Mouse (Mus musculus): ENCODE measurements around the gene Cdh23. TPM values are rescaled to one million over a fixed set of nuclear protein-coding genes. Genes with fewer than 3 reads are reported as not detected.

Gene Cdh23
- total and polyA plus RNA-seq, 3 experiments: 4.7 to 7.7 (median 7.0) TPM

GRCm38 (mm10) chr10:60578738-60579538, 117.4 kb downstream of the Cdh23 start:
- intact Hi-C loops (cut with DNase I): loop anchor here (5.0 kb wide), 1 partner anchor 93 kb away; no protein-coding TSS in a partner anchor
- Histone ChIP-seq H3K79me2 (replicated peaks; ENCODE audit: control insufficient read depth, insufficient read depth, low read length) (no peaks in the 10 kb centered on the region), H3K4me1 (ENCODE audit: control insufficient read depth, insufficient read depth, low read length) (peaks cover 8% of the 10 kb centered on the region), H3K27ac (no peak overlapping the region), H3K27me3 (ENCODE audit: control insufficient read depth, insufficient read depth, low read length) (no peaks in the 10 kb centered on the region), H3K36me3 (ENCODE audit: control insufficient read depth, insufficient read depth, low read length) (no peaks in the 10 kb centered on the region), H3K9ac (ENCODE audit: low read depth, low read length) (no peak overlapping the region), H3K4me3 (no peak overlapping the region)
- TF ChIP-seq EP300 (IDR thresholded peaks at IDR 0.05; ENCODE audit: insufficient read depth, low read depth, low read length) (no peak), POLR2A (IDR thresholded peaks at IDR 0.05; ENCODE audit: insufficient read depth, low read depth, low read length) (no peak), CTCF (IDR thresholded peaks at IDR 0.05) (no peak)
- WGBS: 87% methylated on average over 12 of the region's 12 CpGs
- no peak for DNase-seq

- no peak for TF ChIP-seq POLR2A (IDR thresholded peaks at IDR 0.05; ENCODE audit: insufficient read depth, low read depth, low read length)
- no peak for TF ChIP-seq EP300 (IDR thresholded peaks at IDR 0.05; ENCODE audit: insufficient read depth, low read depth, low read length)
- TF ChIP-seq CTCF (IDR thresholded peaks at IDR 0.05): no peak
- H3K9ac ChIP-seq (ENCODE audit: low read depth, low read length): no peak overlapping the region
- WGBS: 70% methylated on average over 12 of the region's 12 CpGs
- H3K79me2 ChIP-seq (replicated peaks; ENCODE audit: control insufficient read depth, insufficient read depth, low read length): no peaks in the 10 kb centered on the region
- no peak for DNase-seq
- no peaks in the 10 kb centered on the region for H3K27me3 ChIP-seq (ENCODE audit: control insufficient read depth, insufficient read depth, low read length)
- H3K4me1 ChIP-seq (ENCODE audit: control insufficient read depth, insufficient read depth, low read length): peaks cover 8% of the 10 kb centered on the region
- no peaks in the 10 kb centered on the region for H3K36me3 ChIP-seq (ENCODE audit: control insufficient read depth, insufficient read depth, low read length)
- H3K4me3 ChIP-seq: no peak overlapping the region
- H3K27ac ChIP-seq: peak overlapping the region; percentile 56
- intact Hi-C loops (cut with DNase I): loop anchor here (5.0 kb wide), 1 partner anchor 94 kb away; no protein-coding TSS in a partner anchor
Observed at GRCm38 (mm10) chr10:60577920-60578737, 118.2 kb downstream of the Cdh23 start.

DNA sequence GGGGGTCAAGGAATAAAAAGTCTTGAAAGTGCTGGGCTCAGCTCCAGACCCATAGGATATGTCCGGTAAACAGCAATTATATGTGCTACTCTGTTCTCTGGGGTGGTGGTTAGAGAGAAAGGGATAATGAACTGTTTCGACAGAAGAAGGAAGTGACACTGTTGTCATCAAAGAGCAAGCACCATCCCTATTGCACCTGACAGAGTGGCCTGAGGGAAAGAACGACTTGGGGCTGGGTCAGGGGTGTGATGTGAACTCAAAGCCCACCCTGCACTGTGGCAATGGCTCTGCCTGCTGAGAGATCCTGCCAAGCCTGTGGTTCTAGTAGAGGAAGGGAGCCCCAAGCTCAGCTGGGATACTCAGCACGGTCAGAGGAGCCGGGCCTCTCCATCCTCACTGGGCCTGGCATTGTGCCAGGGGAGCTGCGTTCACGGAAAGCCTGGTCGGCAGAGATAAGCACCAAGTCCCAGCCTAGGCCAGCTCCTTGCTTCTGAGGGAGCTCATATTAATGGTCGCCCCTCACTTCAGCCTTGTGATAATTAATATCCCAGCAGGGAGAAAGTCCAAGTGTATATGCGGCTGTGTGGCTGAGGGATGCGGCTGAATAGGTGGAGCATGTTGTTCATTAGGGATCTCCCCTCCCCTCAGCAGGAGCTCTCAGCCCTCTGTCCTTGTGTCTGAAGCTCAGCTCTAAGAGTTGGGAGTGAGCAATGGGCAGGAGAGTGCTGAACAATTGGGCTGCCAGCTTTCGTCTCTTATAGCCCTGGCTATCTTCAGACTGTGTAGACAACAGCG, 119.0 kb downstream of the Cdh23 start:
- H3K9ac ChIP-seq (ENCODE audit: low read depth, low read length): no peak overlapping the region
- H3K27ac ChIP-seq: peak overlapping the region; percentile 56
- WGBS: 17% methylated on average over 13 of the region's 13 CpGs
- no peaks in the 10 kb centered on the region for H3K79me2 ChIP-seq (replicated peaks; ENCODE audit: control insufficient read depth, insufficient read depth, low read length)
- TF ChIP-seq EP300 (IDR thresholded peaks at IDR 0.05; ENCODE audit: insufficient read depth, low read depth, low read length) (peak; percentile 89; the same call in 1 of the 2 replicates), POLR2A (IDR thresholded peaks at IDR 0.05; ENCODE audit: insufficient read depth, low read depth, low read length) (peak; percentile 56; the same call in 1 of the 2 replicates), CTCF (IDR thresholded peaks at IDR 0.05) (no peak)
- no peaks in the 10 kb centered on the region for H3K36me3 ChIP-seq (ENCODE audit: control insufficient read depth, insufficient read depth, low read length)
- no peaks in the 10 kb centered on the region for H3K27me3 ChIP-seq (ENCODE audit: control insufficient read depth, insufficient read depth, low read length)
- intact Hi-C loops (cut with DNase I): loop anchor here (5.0 kb wide), 1 partner anchor 95 kb away; no protein-coding TSS in a partner anchor
- H3K4me1 ChIP-seq (ENCODE audit: control insufficient read depth, insufficient read depth, low read length): peaks cover 8% of the 10 kb centered on the region
- DNase-seq: peak; percentile 77 to 82
- H3K4me3 ChIP-seq: no peak overlapping the region

DNA sequence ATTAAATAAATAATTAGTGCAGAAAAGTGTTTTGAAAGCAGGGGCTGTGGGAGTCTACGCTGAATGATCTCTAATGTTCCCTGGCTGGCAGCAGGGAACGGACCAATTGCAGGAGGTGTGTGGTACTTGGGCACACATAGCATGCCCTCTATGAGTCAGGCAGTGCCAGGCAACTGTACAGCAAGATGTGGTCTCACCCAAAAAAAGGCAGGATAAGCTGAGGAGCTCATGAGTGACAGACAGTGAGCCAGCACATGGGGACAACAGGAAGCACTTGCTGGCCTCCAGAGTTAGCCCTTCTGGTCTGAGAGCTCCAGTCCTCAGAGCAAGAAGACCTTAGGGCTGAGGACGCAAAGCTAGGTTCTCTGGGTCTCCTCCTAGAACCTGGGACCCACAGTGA, 121.4 kb downstream of the Cdh23 start:
- Histone ChIP-seq H3K27ac (no peak overlapping the region), H3K27me3 (ENCODE audit: control insufficient read depth, insufficient read depth, low read length) (no peaks in the 10 kb centered on the region), H3K4me1 (ENCODE audit: control insufficient read depth, insufficient read depth, low read length) (peaks cover 8% of the 10 kb centered on the region), H3K79me2 (replicated peaks; ENCODE audit: control insufficient read depth, insufficient read depth, low read length) (no peaks in the 10 kb centered on the region), H3K9ac (ENCODE audit: low read depth, low read length) (no peak overlapping the region), H3K36me3 (ENCODE audit: control insufficient read depth, insufficient read depth, low read length) (no peaks in the 10 kb centered on the region), H3K4me3 (no peak overlapping the region)
- TF ChIP-seq EP300 (IDR thresholded peaks at IDR 0.05; ENCODE audit: insufficient read depth, low read depth, low read length): no peak
- TF ChIP-seq POLR2A (IDR thresholded peaks at IDR 0.05; ENCODE audit: insufficient read depth, low read depth, low read length): no peak
- TF ChIP-seq CTCF (IDR thresholded peaks at IDR 0.05): no peak
- DNase-seq: no peak
- WGBS: 93% methylated on average over 3 of the region's 3 CpGs
- intact Hi-C loops (cut with DNase I): loop anchor here (5.0 kb wide), 1 partner anchor 97 kb away; no protein-coding TSS in a partner anchor

GRCm38 (mm10) chr10:60571491-60571890, 124.8 kb downstream of the Cdh23 start:
- Histone ChIP-seq H3K27me3 (ENCODE audit: control insufficient read depth, insufficient read depth, low read length) (no peaks in the 10 kb centered on the region), H3K4me3 (no peak overlapping the region), H3K4me1 (ENCODE audit: control insufficient read depth, insufficient read depth, low read length) (no peaks in the 10 kb centered on the region), H3K9ac (ENCODE audit: low read depth, low read length) (no peak overlapping the region), H3K36me3 (ENCODE audit: control insufficient read depth, insufficient read depth, low read length) (no peaks in the 10 kb centered on the region), H3K79me2 (replicated peaks; ENCODE audit: control insufficient read depth, insufficient read depth, low read length) (no peaks in the 10 kb centered on the region), H3K27ac (no peak overlapping the region)
- TF ChIP-seq EP300 (IDR thresholded peaks at IDR 0.05; ENCODE audit: insufficient read depth, low read depth, low read length) (no peak), CTCF (IDR thresholded peaks at IDR 0.05) (no peak), POLR2A (IDR thresholded peaks at IDR 0.05; ENCODE audit: insufficient read depth, low read depth, low read length) (no peak)
- WGBS: 89% methylated on average over 4 of the region's 4 CpGs
- intact Hi-C loops (cut with DNase I): no loop called here
- DNase-seq: no peak

All from heart, adult 2 months (tissue).